Mouse (Mus musculus) inflammation-experienced regulatory T-cells, adult 16 weeks (primary cell): Measurements from ENCODE around the gene Olfr1262. TPM values are rescaled to one million over a fixed set of nuclear protein-coding genes. Genes with fewer than 3 reads are reported as not detected.

Experiments
- polyA plus RNA-seq: library from polyadenylated mRNA; unstranded; fragments of 100-300 nt; shearing (Covaris generic); gene quantifications from one replicate; pipeline ENCODE4 v1.2.1, GENCODE M21; 2017

The Olfr1262 gene
- polyA plus RNA-seq, result not detected

DNA sequence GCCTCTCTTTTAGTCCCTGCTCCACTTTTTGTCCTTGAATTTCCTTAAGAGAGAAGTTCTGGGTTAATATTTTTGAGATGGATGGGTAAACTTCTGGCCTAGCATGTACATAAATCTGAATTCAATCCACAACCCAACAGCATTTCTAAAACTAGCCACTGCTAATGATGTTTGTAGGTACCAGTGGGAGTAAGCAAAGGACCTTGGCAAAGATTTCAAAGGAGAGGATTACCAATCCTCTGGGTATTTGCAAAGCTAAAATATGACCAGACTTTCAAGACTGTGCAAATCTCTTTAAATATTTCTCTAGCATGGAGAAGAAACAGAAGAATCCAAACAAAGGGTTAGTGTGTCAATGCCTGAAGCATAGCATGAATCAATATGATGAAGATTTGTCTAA lies at the start of gene Olfr1262:
Gene Olfr1262 (plus strand): TSS at position 301 of the 400 bp plus-strand sequence.

DNA sequence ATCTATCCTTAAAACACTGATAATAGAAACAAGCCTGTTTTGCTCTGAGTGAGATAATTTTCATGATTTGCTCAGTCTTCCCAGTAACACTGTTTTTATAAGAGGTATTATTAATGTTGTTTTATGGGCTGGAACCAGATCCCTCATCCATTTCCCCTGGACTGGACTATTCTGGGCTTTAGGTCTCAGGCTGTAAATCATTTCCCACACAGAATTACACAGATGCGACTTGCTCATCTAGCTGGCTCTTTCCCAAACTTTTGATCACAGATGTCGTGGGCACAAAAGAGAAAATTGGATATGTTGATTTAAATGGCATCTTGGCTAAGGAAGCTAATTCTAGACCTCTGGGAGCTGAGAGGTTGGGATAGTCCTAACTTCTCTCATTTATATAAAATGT lies 25.8 kb upstream of the Olfr1262 start, which contains the start of gene Olfr1260:
Gene Olfr1260 (plus strand): TSS at position 157 of the 400 bp plus-strand sequence.

DNA sequence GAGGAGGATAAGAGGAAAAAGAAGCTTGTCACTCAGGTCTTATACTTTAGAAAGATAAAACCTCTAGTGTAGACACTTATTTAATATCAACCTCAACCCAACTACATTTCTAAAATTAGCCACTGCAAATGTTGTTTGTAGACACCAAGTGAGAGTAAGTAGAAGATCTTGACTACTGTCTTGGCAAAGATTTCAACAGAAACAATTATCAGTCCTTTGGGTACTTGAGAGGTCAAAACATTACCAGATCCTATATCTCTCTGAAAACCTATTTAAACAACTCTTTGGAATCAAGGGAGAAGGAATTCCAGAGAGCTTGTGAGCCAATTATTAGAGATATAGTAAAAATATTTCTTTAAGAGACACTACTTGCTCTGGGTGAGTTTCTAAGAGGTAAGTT lies 9.0 kb upstream of the Olfr1262 start, which contains the start of gene Olfr1261:
Gene Olfr1261 (plus strand): TSS at position 301 of the 400 bp plus-strand sequence.

DNA sequence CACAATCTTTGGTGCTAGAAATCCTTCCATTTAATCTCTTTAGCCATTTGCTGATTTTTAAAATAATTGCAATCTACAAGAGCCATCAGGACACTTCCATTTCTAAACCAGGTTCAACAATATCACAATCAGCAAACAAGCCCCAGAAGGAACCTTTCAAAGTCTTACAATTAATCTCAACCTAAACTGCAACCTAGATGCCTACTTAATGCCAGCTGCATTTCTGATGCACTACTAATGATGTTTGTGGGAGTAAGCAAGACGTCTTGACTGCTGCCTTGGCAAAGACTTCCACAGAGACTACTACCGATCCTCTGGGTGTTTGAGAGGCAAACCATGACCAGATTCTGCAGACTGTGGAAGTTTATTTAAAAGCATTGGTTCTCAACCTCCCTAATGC lies 11.9 kb downstream of the Olfr1262 start, which contains the start of gene Olfr1263:
Gene Olfr1263 (plus strand): TSS at position 301 of the 400 bp plus-strand sequence.

DNA sequence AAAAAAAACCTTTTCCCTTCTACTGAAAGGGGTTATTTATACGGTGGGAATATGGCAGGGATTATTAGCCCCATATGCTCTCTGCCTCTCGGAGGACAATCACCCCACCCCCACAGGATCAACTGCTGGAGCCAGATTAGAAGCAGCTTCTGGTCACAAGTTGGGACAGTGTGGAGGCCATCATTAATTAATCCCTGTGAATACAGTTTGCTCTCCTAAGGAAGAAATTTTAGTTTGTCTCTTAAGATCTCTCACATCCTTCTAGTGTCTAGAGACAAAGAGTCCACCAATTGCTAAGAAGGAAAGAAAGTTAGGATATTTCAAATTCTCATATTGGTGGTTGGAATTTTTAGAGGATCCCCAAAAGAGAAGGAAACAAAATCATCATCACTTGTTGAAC lies 25.5 kb downstream of the Olfr1262 start, which contains the start of gene Olfr1264:
Gene Olfr1264 (minus strand): TSS at position 101 of the 400 bp plus-strand sequence.

DNA sequence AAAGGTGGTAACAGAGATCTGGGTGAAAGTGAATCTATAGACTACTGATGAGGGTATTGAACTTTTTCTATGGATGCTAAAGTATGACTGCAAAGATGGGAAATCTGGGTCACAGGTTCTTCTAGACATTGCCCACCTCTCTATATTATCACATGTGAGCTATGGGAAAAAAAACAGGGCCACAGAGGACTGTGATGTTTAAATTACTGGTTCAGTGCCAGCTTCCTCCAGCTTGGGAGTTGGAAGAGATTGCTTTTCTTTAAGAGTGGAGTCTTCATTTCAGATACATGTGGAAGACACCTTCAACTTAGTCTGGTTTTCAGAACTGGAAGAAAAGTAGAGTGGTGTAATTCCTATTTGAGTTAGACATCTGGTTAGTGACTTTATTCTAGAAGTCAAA lies 35.1 kb downstream of the Olfr1262 start, which contains the start of gene Olfr1265:
Gene Olfr1265 (plus strand): TSS at position 301 of the 400 bp plus-strand sequence.

Other genes with a start within 250 kb of the Olfr1262 start
- not detected for gene Olfr1253, start 243.1 kb upstream of the Olfr1262 start, polyA plus RNA-seq
- not detected for gene Olfr1254, start 206.5 kb upstream of the Olfr1262 start, polyA plus RNA-seq
- gene Olfr1255, start 188.1 kb upstream of the Olfr1262 start, polyA plus RNA-seq, result not detected
- gene Olfr1256, start 158.6 kb upstream of the Olfr1262 start, polyA plus RNA-seq, result not detected
- gene Olfr48, start 151.9 kb upstream of the Olfr1262 start, polyA plus RNA-seq, result not detected
- gene Olfr1257, start 121.7 kb upstream of the Olfr1262 start, polyA plus RNA-seq, result not detected
- 0.11 TPM for gene Olfr1258, start 72.8 kb upstream of the Olfr1262 start, polyA plus RNA-seq
- gene Olfr1259, start 51.5 kb upstream of the Olfr1262 start, polyA plus RNA-seq, result not detected
- not detected for gene Olfr1260, start 25.8 kb upstream of the Olfr1262 start, polyA plus RNA-seq
- not detected for gene Olfr1261, start 8.9 kb upstream of the Olfr1262 start, polyA plus RNA-seq
- not detected for gene Olfr1263, start 12.0 kb downstream of the Olfr1262 start, polyA plus RNA-seq
- not detected for gene Olfr1264, start 25.4 kb downstream of the Olfr1262 start, polyA plus RNA-seq
- not detected for gene Olfr1265, start 35.2 kb downstream of the Olfr1262 start, polyA plus RNA-seq
- not detected for gene Olfr140, start 63.4 kb downstream of the Olfr1262 start, polyA plus RNA-seq
- gene Olfr1269, start 121.3 kb downstream of the Olfr1262 start, polyA plus RNA-seq, result not detected
- not detected for gene Olfr32, start 142.2 kb downstream of the Olfr1262 start, polyA plus RNA-seq
- not detected for gene Olfr1270, start 152.9 kb downstream of the Olfr1262 start, polyA plus RNA-seq
- gene Olfr1506, start 224.3 kb downstream of the Olfr1262 start, polyA plus RNA-seq, result not detected